Mouse (Mus musculus) bone marrow, adult 2 months (tissue): ENCODE measurements at regions not wholly inside any gene's neighbourhood (a gene's known extent, or its start where the extent isn't known, plus 50 kb on each side); places are given as distances from the start of the nearest gene placed in this dataset.

Source experiments
- H3K27ac ChIP-seq: fragments of 200-500 bp; 2 replicates; pipeline ENCODE4 v1.5.1; 2012; ENCODE audit warnings: low read depth, mild to moderate bottlenecking, control low read depth, inconsistent platforms, low read length; ENCODE audit not compliant: control insufficient read depth, poor library complexity, insufficient read depth
- H3K4me1 ChIP-seq: fragments of 200-500 bp; 2 replicates; pipeline ENCODE4 v1.6.1; 2011; ENCODE audit warnings: low read length; ENCODE audit not compliant: control insufficient read depth, insufficient read depth
- H3K4me3 ChIP-seq: fragments of 200-500 bp; replicated peaks from 2 replicates; pipeline ENCODE3; 2011; ENCODE audit warnings: mild to moderate bottlenecking, low read depth, low read length, control low read depth; ENCODE audit not compliant: control insufficient read depth
- CTCF ChIP-seq: fragments of 200-500 bp; IDR thresholded peaks from 2 replicates; pipeline ENCODE4 v1.5.1; 2011; ENCODE audit warnings: low read length, control low read depth; ENCODE audit not compliant: control insufficient read depth, insufficient read depth
- POLR2A ChIP-seq: fragments of 200-500 bp; IDR thresholded peaks from 2 replicates; pipeline ENCODE4 v1.6.1; 2011; ENCODE audit warnings: low read depth, mild to moderate bottlenecking, control low read depth, low read length, borderline replicate concordance; ENCODE audit not compliant: control insufficient read depth
- WGBS: fragments of 180-500 bp; shearing (Covaris S2); methylation state at CpG from one replicate; pipeline ENCODE4 v1.1.7; 2018; 5-methylcytosine and 5-hydroxymethylcytosine counted together

GRCm38 (mm10) chr4:105282681-105283462 is 125.7 kb downstream of the Plpp3 start:
- 59% methylated on average over 6 of the region's 6 CpGs for WGBS
- TF ChIP-seq CTCF = no peak
- no peak for TF ChIP-seq POLR2A
- H3K27ac ChIP-seq = no peak overlapping the region
- H3K4me3 ChIP-seq = no peak overlapping the region
- peaks cover 2% of the 10 kb centered on the region; the same call in 1 of the 2 replicates for H3K4me1 ChIP-seq

GRCm38 (mm10) chr4:105285431-105286013 is 128.4 kb downstream of the Plpp3 start:
- TF ChIP-seq CTCF = no peak
- TF ChIP-seq POLR2A = no peak
- Histone ChIP-seq H3K27ac (no peak overlapping the region), H3K4me1 (peaks cover 2% of the 10 kb centered on the region; the same call in 1 of the 2 replicates), H3K4me3 (no peak overlapping the region)
- 53% methylated on average over 5 of the region's 5 CpGs for WGBS

GRCm38 (mm10) chr4:105286299-105286698 is 129.2 kb downstream of the Plpp3 start:
- H3K27ac ChIP-seq = no peak overlapping the region
- peaks cover under 1% of the 10 kb centered on the region; the same call in 1 of the 2 replicates for H3K4me1 ChIP-seq
- 82% methylated on average over 6 of the region's 6 CpGs for WGBS
- no peak for TF ChIP-seq CTCF
- TF ChIP-seq POLR2A = no peak
- no peak overlapping the region for H3K4me3 ChIP-seq

- 87% methylated on average over 10 of the region's 10 CpGs for WGBS
- no peak overlapping the region for H3K27ac ChIP-seq
- no peak overlapping the region for H3K4me3 ChIP-seq
- TF ChIP-seq CTCF (no peak), POLR2A (no peak)
- no peaks in the 10 kb centered on the region; the same call in 1 of the 2 replicates for H3K4me1 ChIP-seq
These were observed 129.7 kb downstream of the Plpp3 start for GRCm38 (mm10) chr4:105286809-105287208.

GRCm38 (mm10) chr4:105287419-105287818 is 130.3 kb downstream of the Plpp3 start:
- WGBS = 84% methylated on average over 7 of the region's 7 CpGs
- H3K4me3 ChIP-seq = no peak overlapping the region
- TF ChIP-seq CTCF = no peak
- TF ChIP-seq POLR2A = no peak
- H3K27ac ChIP-seq = no peak overlapping the region
- peaks cover 1% of the 10 kb centered on the region; the same call in 1 of the 2 replicates for H3K4me1 ChIP-seq

GRCm38 (mm10) chr4:105289635-105290034 is 132.5 kb downstream of the Plpp3 start:
- no peak for TF ChIP-seq POLR2A
- TF ChIP-seq CTCF = no peak
- Histone ChIP-seq H3K4me1 (peaks cover 1% of the 10 kb centered on the region; the same call in 1 of the 2 replicates), H3K27ac (no peak overlapping the region), H3K4me3 (no peak overlapping the region)
- 86% methylated on average over 4 of the region's 4 CpGs for WGBS

- TF ChIP-seq CTCF (no peak), POLR2A (no peak)
- Histone ChIP-seq H3K4me3 (no peak overlapping the region), H3K4me1 (peaks cover 1% of the 10 kb centered on the region; the same call in 1 of the 2 replicates), H3K27ac (0 out of 2 replicates have a peak overlapping the region, but pooled peaks have one; percentile 10)
- 35% methylated on average over 11 of the region's 11 CpGs for WGBS
These were observed 133.8 kb downstream of the Plpp3 start for GRCm38 (mm10) chr4:105290847-105291475.

- TF ChIP-seq CTCF = no peak
- TF ChIP-seq POLR2A = no peak
- WGBS = 3% methylated on average over 1 of the region's 1 CpGs
- Histone ChIP-seq H3K27ac (peak overlapping the region; percentile 3; the same call in 1 of the 2 replicates), H3K4me1 (peaks cover 1% of the 10 kb centered on the region; the same call in 1 of the 2 replicates), H3K4me3 (no peak overlapping the region)
These were observed 134.4 kb downstream of the Plpp3 start for GRCm38 (mm10) chr4:105291503-105291902.
